Mouse (Mus musculus): Measurements from ENCODE around the gene Sdcbp2. TPM values are rescaled to one million over a fixed set of nuclear protein-coding genes. Genes with fewer than 3 reads are reported as not detected.

Sdcbp2 gene
- polyA plus RNA-seq, 1 experiment: 10.6 TPM

DNA sequence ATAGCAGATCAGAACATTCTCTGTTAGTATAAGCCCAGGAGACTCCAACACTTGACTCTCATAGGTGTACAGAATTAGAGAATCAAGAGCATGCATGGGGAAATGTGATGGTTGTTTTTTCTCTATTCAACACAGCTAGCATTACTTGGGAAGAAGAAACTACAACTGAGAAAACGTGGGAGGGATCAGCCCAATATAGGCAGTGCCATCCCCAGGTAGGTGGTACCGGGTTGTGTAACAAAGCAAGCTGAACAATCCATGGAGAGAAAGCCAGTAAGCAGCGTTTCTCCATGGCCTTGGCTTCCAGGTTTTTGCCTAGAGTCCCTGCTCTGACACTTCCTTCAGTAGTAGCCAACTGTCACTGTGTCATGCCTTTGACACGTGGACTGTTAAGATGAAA lies 33.8 kb upstream of the Sdcbp2 start:
- 64% methylated on average over 4 of the region's 4 CpGs for WGBS
- TF ChIP-seq CTCF (IDR thresholded peaks at IDR 0.05; ENCODE audit: insufficient read depth, low read length) (no peak), POLR2A (IDR thresholded peaks at IDR 0.05; ENCODE audit: borderline replicate concordance, extremely low read depth, low read depth, low read length) (no peak)

DNA sequence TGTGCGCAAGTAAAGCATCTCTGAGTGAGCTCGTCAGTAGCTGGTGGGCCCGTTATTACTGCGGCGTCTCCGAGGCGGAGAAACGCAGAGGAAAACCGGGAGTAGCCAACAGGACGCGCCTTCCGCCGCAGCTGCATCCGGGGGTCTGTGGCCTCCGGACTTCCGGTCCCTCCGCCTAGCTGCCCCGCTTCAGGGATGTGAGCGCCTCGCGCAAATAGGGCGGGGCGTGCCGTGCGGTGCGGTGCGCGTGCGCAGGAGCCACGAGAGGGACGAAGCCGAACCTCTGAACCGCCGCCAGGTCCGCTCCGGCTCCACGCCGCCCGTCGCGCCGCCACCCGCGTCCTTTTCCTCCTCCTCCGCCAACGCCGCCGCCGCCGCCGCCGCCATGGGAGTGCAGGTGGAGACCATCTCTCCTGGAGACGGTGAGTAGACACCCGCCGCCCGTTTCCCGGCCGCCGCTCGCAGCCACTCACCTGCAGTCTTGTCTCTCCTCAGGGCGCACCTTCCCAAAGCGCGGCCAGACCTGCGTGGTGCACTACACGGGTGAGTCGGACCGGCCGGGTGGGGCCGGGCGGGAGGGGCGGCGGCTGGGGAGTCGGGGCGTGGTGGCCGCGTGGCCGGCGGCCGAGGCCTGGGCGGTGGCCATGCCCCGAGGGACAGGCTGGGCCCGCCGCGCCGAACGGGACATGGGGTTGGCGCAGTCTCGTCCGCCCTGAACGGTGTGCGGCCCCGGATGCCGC lies 29.9 kb upstream of the Sdcbp2 start, which contains the start of gene Fkbp1a:
Gene Fkbp1a, plus strand, starts transcription at position 161 of the 740 bp plus-strand sequence.
- WGBS: under 1% methylated on average over 88 of the region's 93 CpGs
- TF ChIP-seq CTCF (IDR thresholded peaks at IDR 0.05; ENCODE audit: insufficient read depth, low read length): no peak
- peak; percentile 78; the same call in 1 of the 2 replicates for TF ChIP-seq POLR2A (IDR thresholded peaks at IDR 0.05; ENCODE audit: borderline replicate concordance, extremely low read depth, low read depth, low read length)
- H3K4me3 ChIP-seq (replicated peaks; ENCODE audit: extremely low read depth, low read depth, low read length): peak within 1 kb of the TSS; percentile 84
- peaks cover 13% of the 10 kb centered on the region for H3K4me1 ChIP-seq (ENCODE audit: control insufficient read depth, insufficient read depth, low read length)
- DNase-seq: peak; percentile 97

More for the DNA sequence above, 33.8 kb upstream of the Sdcbp2 start:
- H3K4me1 ChIP-seq (ENCODE audit: control insufficient read depth, insufficient read depth, low read length): peaks cover 12% of the 10 kb centered on the region
- DNase-seq: no peak
- H3K4me3 ChIP-seq (replicated peaks; ENCODE audit: extremely low read depth, low read depth, low read length): no peak overlapping the region

DNA sequence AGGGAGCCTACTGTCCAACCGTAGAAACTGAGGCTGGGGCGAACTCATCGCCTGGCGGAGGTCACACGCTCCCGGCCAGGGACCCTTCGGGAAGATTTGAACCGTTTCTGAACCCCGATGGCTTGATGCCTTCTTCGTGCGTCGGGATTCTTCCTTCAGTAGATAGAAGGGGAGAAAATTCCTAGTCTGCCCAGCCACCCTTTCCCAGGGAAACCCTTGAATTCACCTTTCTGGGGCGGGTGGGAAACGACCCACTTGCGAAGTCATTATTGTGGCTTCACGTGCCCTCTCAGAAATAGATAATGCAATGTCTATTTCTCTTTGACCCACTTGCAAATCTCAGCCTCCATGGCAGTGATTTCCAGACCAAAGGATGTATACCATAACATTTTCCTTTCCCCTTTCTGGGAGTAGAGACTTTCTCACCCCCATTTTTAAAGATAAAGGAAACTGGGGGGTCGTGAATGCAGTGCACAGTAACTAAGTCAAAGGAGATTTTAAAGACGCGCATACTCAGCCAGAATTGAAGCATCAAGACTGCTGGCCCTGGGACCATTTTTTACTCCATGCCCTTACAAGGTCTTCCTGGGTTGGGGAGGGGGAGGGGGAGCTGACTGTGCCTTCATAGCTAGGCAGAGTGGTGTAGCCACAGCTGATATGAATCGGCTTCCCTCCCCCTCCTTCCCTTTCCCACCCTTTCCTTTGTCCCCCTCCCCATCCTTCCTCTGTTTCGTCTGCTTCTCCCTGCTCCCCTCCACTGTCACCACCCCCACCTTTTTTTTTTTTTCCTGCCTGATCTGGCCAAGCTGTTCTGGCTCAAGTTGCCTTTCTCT lies 29.1 kb upstream of the Sdcbp2 start:
- WGBS: under 1% methylated on average over 21 of the region's 21 CpGs

GRCm38 (mm10) chr2:151544673-151545072 lies 27.7 kb upstream of the Sdcbp2 start:
- WGBS: 41% methylated on average over 6 of the region's 6 CpGs
- no peak for DNase-seq
- Histone ChIP-seq H3K4me3 (replicated peaks; ENCODE audit: extremely low read depth, low read depth, low read length) (peak overlapping the region; percentile 57), H3K4me1 (ENCODE audit: control insufficient read depth, insufficient read depth, low read length) (peaks cover 20% of the 10 kb centered on the region)
- TF ChIP-seq CTCF (IDR thresholded peaks at IDR 0.05; ENCODE audit: insufficient read depth, low read length) (no peak), POLR2A (IDR thresholded peaks at IDR 0.05; ENCODE audit: borderline replicate concordance, extremely low read depth, low read depth, low read length) (no peak)

More for the DNA sequence above, 29.1 kb upstream of the Sdcbp2 start:
- peak; percentile 36 for DNase-seq
- TF ChIP-seq CTCF (IDR thresholded peaks at IDR 0.05; ENCODE audit: insufficient read depth, low read length) (no peak), POLR2A (IDR thresholded peaks at IDR 0.05; ENCODE audit: borderline replicate concordance, extremely low read depth, low read depth, low read length) (no peak)
- H3K4me3 ChIP-seq (replicated peaks; ENCODE audit: extremely low read depth, low read depth, low read length): peak overlapping the region; percentile 84
- H3K4me1 ChIP-seq (ENCODE audit: control insufficient read depth, insufficient read depth, low read length): peaks cover 13% of the 10 kb centered on the region

GRCm38 (mm10) chr2:151546571-151546970 lies 25.9 kb upstream of the Sdcbp2 start:
- TF ChIP-seq CTCF (IDR thresholded peaks at IDR 0.05; ENCODE audit: insufficient read depth, low read length) (no peak), POLR2A (IDR thresholded peaks at IDR 0.05; ENCODE audit: borderline replicate concordance, extremely low read depth, low read depth, low read length) (no peak)
- 69% methylated on average over 4 of the region's 4 CpGs for WGBS
- H3K4me3 ChIP-seq (replicated peaks; ENCODE audit: extremely low read depth, low read depth, low read length): no peak overlapping the region
- DNase-seq: no peak
- H3K4me1 ChIP-seq (ENCODE audit: control insufficient read depth, insufficient read depth, low read length): peaks cover 18% of the 10 kb centered on the region

- 67% methylated on average over 3 of the region's 3 CpGs for WGBS
These were observed 22.8 kb upstream of the Sdcbp2 start for GRCm38 (mm10) chr2:151549615-151550121.

GRCm38 (mm10) chr2:151562930-151563921 lies 9.2 kb upstream of the Sdcbp2 start:
- Histone ChIP-seq H3K4me1 (ENCODE audit: control insufficient read depth, insufficient read depth, low read length) (peaks cover 2% of the 10 kb centered on the region), H3K4me3 (replicated peaks; ENCODE audit: extremely low read depth, low read depth, low read length) (no peak overlapping the region)
- DNase-seq: no peak
- TF ChIP-seq POLR2A (IDR thresholded peaks at IDR 0.05; ENCODE audit: borderline replicate concordance, extremely low read depth, low read depth, low read length) (no peak), CTCF (IDR thresholded peaks at IDR 0.05; ENCODE audit: insufficient read depth, low read length) (no peak)
- 65% methylated on average over 7 of the region's 7 CpGs for WGBS

More at GRCm38 (mm10) chr2:151549615-151550121, 22.8 kb upstream of the Sdcbp2 start:
- DNase-seq: no peak
- TF ChIP-seq CTCF (IDR thresholded peaks at IDR 0.05; ENCODE audit: insufficient read depth, low read length): no peak
- TF ChIP-seq POLR2A (IDR thresholded peaks at IDR 0.05; ENCODE audit: borderline replicate concordance, extremely low read depth, low read depth, low read length): no peak
- no peak overlapping the region for H3K4me3 ChIP-seq (replicated peaks; ENCODE audit: extremely low read depth, low read depth, low read length)
- peaks cover 17% of the 10 kb centered on the region for H3K4me1 ChIP-seq (ENCODE audit: control insufficient read depth, insufficient read depth, low read length)

GRCm38 (mm10) chr2:151564006-151564405 lies 8.4 kb upstream of the Sdcbp2 start:
- Histone ChIP-seq H3K4me3 (replicated peaks; ENCODE audit: extremely low read depth, low read depth, low read length) (no peak overlapping the region), H3K4me1 (ENCODE audit: control insufficient read depth, insufficient read depth, low read length) (peaks cover 2% of the 10 kb centered on the region)
- TF ChIP-seq CTCF (IDR thresholded peaks at IDR 0.05; ENCODE audit: insufficient read depth, low read length) (no peak), POLR2A (IDR thresholded peaks at IDR 0.05; ENCODE audit: borderline replicate concordance, extremely low read depth, low read depth, low read length) (no peak)
- 80% methylated on average over 1 of the region's 1 CpGs for WGBS
- DNase-seq: no peak
